Mouse (Mus musculus): ENCODE data around the gene Setd7. TPM values are rescaled to one million over a fixed set of nuclear protein-coding genes. Genes with fewer than 3 reads are reported as not detected.

Gene Setd7
- 6.4 TPM for polyA plus RNA-seq (2015; fragmentation: Illumina TruSeq; extraction: RNeasy Lipid Tissue Mini Kit (QIAGEN cat#74804); ENCODE audit: insufficient read depth, low read depth, low replicate concordance)

GRCm38 (mm10) chr3:51560511-51561108 lies at the start of gene Setd7:
Gene Setd7 (minus strand): TSS chr3:51560879.

GRCm38 (mm10) chr3:51483741-51484359 lies 76.8 kb downstream of the Setd7 start, which contains the start of gene Rab33b:
Gene Rab33b (plus strand): TSS chr3:51483920.

Other genes with a start within 250 kb of the Setd7 start
- gene Elf2, start 220.2 kb downstream of the Setd7 start, polyA plus RNA-seq (2015; fragmentation: Illumina TruSeq; extraction: RNeasy Lipid Tissue Mini Kit (QIAGEN cat#74804); ENCODE audit: insufficient read depth, low read depth, low replicate concordance): 8.5 TPM
- 0.70 TPM for gene Mgarp, start 164.1 kb downstream of the Setd7 start, polyA plus RNA-seq (2015; fragmentation: Illumina TruSeq; extraction: RNeasy Lipid Tissue Mini Kit (QIAGEN cat#74804); ENCODE audit: insufficient read depth, low read depth, low replicate concordance)
- gene Ndufc1, start 151.9 kb downstream of the Setd7 start, polyA plus RNA-seq (2015; fragmentation: Illumina TruSeq; extraction: RNeasy Lipid Tissue Mini Kit (QIAGEN cat#74804); ENCODE audit: insufficient read depth, low read depth, low replicate concordance): 74.9 TPM
- 6.2 TPM for gene Naa15, start 145.7 kb downstream of the Setd7 start, polyA plus RNA-seq (2015; fragmentation: Illumina TruSeq; extraction: RNeasy Lipid Tissue Mini Kit (QIAGEN cat#74804); ENCODE audit: insufficient read depth, low read depth, low replicate concordance)
- gene Rab33b, start 77.0 kb downstream of the Setd7 start, polyA plus RNA-seq (2015; fragmentation: Illumina TruSeq; extraction: RNeasy Lipid Tissue Mini Kit (QIAGEN cat#74804); ENCODE audit: insufficient read depth, low read depth, low replicate concordance): 4.6 TPM
- gene Mgst2, start 99.5 kb upstream of the Setd7 start, polyA plus RNA-seq (2015; fragmentation: Illumina TruSeq; extraction: RNeasy Lipid Tissue Mini Kit (QIAGEN cat#74804); ENCODE audit: insufficient read depth, low read depth, low replicate concordance): 1.9 TPM

All from pancreas, adult 10 weeks (tissue).